Mouse (Mus musculus) forebrain, embryonic 16.5 days (tissue): ENCODE results near the gene Gpc6. TPM values are rescaled to one million over a fixed set of nuclear protein-coding genes. Genes with fewer than 3 reads are reported as not detected.

Experiments
- ATAC-seq: fragments of 200-750 bp; cut with Nextera tagmentation; 2 replicates; pipeline ENCODE4 v1.8.0; 2017; ENCODE audit warnings: mild to moderate bottlenecking, moderate library complexity
- H3K27ac ChIP-seq: fragments of 300-500 bp; sonication (generic); 2 replicates; pipeline ENCODE4 v1.5.1; 2014; ENCODE audit warnings: low read length, control low read depth
- H3K27me3 ChIP-seq: fragments of 300-500 bp; sonication (generic); replicated peaks from 2 replicates; pipeline ENCODE4 v1.6.1; 2014; ENCODE audit warnings: low read length; ENCODE audit not compliant: control insufficient read depth, insufficient read depth
- H3K36me3 ChIP-seq: fragments of 300-500 bp; sonication (generic); 2 replicates; pipeline ENCODE4 v1.6.1; 2014; ENCODE audit not compliant: control insufficient read depth, insufficient read depth
- H3K4me1 ChIP-seq: fragments of 300-500 bp; sonication (generic); replicated peaks from 2 replicates; pipeline ENCODE4 v1.6.1; 2014; ENCODE audit warnings: low read length; ENCODE audit not compliant: control insufficient read depth, insufficient read depth
- H3K4me2 ChIP-seq: fragments of 300-500 bp; sonication (generic); 2 replicates; pipeline ENCODE4 v1.6.1; 2014; ENCODE audit warnings: mild to moderate bottlenecking, low read length, control low read depth
- H3K4me3 ChIP-seq: fragments of 300-500 bp; sonication (generic); replicated peaks from 2 replicates; pipeline ENCODE4 v1.5.1; 2014; ENCODE audit warnings: mild to moderate bottlenecking, low read length, control low read depth
- H3K9ac ChIP-seq: fragments of 300-500 bp; sonication (generic); replicated peaks from 2 replicates; pipeline ENCODE4 v1.6.1; 2014; ENCODE audit warnings: low read depth, low read length, control low read depth
- H3K9me3 ChIP-seq: fragments of 300-500 bp; sonication (generic); 2 replicates; pipeline ENCODE4 v1.6.1; 2016; ENCODE audit warnings: low read length; ENCODE audit not compliant: control insufficient read depth
- WGBS: fragments of 180-500 bp; shearing (Covaris S2); extraction: QIAGEN DNeasy Blood & Tissue Kit; methylation state at CpG from one replicate; pipeline ENCODE4 v1.1.7; 2014; 5-methylcytosine and 5-hydroxymethylcytosine counted together
- polyA plus RNA-seq: library from polyadenylated mRNA; unstranded; fragments of >200 nt; fragmentation: Nextera tagmentation; extraction: Ambion mirVana; gene quantifications from 2 replicates; pipeline ENCODE4 v1.2.1, GENCODE M21; 2015

Gene Gpc6
- 17.2 and 18.2 TPM in 2 replicates for polyA plus RNA-seq

- peak within 1 kb of the TSS; percentile 94 for H3K27ac ChIP-seq
- peaks cover 18% of the 10 kb centered on the region for H3K4me1 ChIP-seq
- no peaks in the 10 kb centered on the region for H3K9me3 ChIP-seq
- H3K4me2 ChIP-seq: peak within 1 kb of the TSS; percentile 90
- WGBS: under 1% methylated on average over 38 of the region's 38 CpGs
- ATAC-seq: peak; percentile 85
- H3K36me3 ChIP-seq: no peaks in the 10 kb centered on the region
- H3K27me3 ChIP-seq: no peaks in the 10 kb centered on the region
- H3K9ac ChIP-seq: peak within 1 kb of the TSS; percentile 79
- peak within 1 kb of the TSS; percentile 87 for H3K4me3 ChIP-seq
Observed at GRCm38 (mm10) chr14:116924876-116925601, at the start of gene Gpc6. Gene Gpc6, plus strand, starts transcription at chr14:116925315.

- peak; percentile 55; the same call in 1 of the 2 replicates for ATAC-seq
- Histone ChIP-seq H3K9me3 (no peaks in the 10 kb centered on the region), H3K27ac (no peak overlapping the region), H3K4me2 (peak overlapping the region; percentile 47), H3K9ac (no peak overlapping the region), H3K36me3 (no peaks in the 10 kb centered on the region), H3K4me3 (peak overlapping the region; percentile 10; the same call in 1 of the 2 replicates), H3K27me3 (no peaks in the 10 kb centered on the region), H3K4me1 (peaks cover 5% of the 10 kb centered on the region; the same call in 1 of the 2 replicates)
- WGBS: 21% methylated on average over 7 of the region's 7 CpGs
Observed at GRCm38 (mm10) chr14:116882480-116883044, 42.6 kb upstream of the Gpc6 start.

GRCm38 (mm10) chr14:116894316-116894715 is 30.8 kb upstream of the Gpc6 start:
- H3K27ac ChIP-seq: no peak overlapping the region
- no peaks in the 10 kb centered on the region for H3K27me3 ChIP-seq
- 84% methylated on average over 3 of the region's 3 CpGs for WGBS
- ATAC-seq: no peak
- H3K4me3 ChIP-seq: no peak overlapping the region
- no peaks in the 10 kb centered on the region for H3K9me3 ChIP-seq
- H3K9ac ChIP-seq: no peak overlapping the region
- H3K36me3 ChIP-seq: no peaks in the 10 kb centered on the region
- H3K4me1 ChIP-seq: no peaks in the 10 kb centered on the region
- H3K4me2 ChIP-seq: no peak overlapping the region

GRCm38 (mm10) chr14:116897971-116898370 is 27.1 kb upstream of the Gpc6 start:
- Histone ChIP-seq H3K4me3 (no peak overlapping the region), H3K27ac (no peak overlapping the region), H3K4me2 (no peak overlapping the region), H3K27me3 (no peaks in the 10 kb centered on the region), H3K9ac (no peak overlapping the region), H3K36me3 (no peaks in the 10 kb centered on the region), H3K4me1 (no peaks in the 10 kb centered on the region), H3K9me3 (no peaks in the 10 kb centered on the region)
- no peak for ATAC-seq
- 36% methylated on average over 1 of the region's 1 CpGs for WGBS

- ATAC-seq: no peak
- no peaks in the 10 kb centered on the region for H3K36me3 ChIP-seq
Observed at GRCm38 (mm10) chr14:116911768-116912167, 13.3 kb upstream of the Gpc6 start.

GRCm38 (mm10) chr14:116916874-116917273 is 8.2 kb upstream of the Gpc6 start:
- no peak overlapping the region for H3K27ac ChIP-seq
- H3K9me3 ChIP-seq: no peaks in the 10 kb centered on the region
- peak overlapping the region; percentile 26; the same call in 1 of the 2 replicates for H3K4me2 ChIP-seq
- H3K27me3 ChIP-seq: no peaks in the 10 kb centered on the region
- H3K36me3 ChIP-seq: no peaks in the 10 kb centered on the region
- no peak overlapping the region for H3K9ac ChIP-seq
- WGBS: 23% methylated on average over 6 of the region's 6 CpGs
- H3K4me1 ChIP-seq: peaks cover 4% of the 10 kb centered on the region
- 0 out of 2 replicates have a peak, but pooled peaks have one; percentile 26 for ATAC-seq
- H3K4me3 ChIP-seq: no peak overlapping the region

More at GRCm38 (mm10) chr14:116911768-116912167, 13.3 kb upstream of the Gpc6 start:
- Histone ChIP-seq H3K9ac (no peak overlapping the region), H3K4me1 (peaks cover under 1% of the 10 kb centered on the region), H3K4me2 (no peak overlapping the region), H3K27me3 (no peaks in the 10 kb centered on the region), H3K4me3 (no peak overlapping the region), H3K9me3 (no peaks in the 10 kb centered on the region), H3K27ac (no peak overlapping the region)
- WGBS: 89% methylated on average over 1 of the region's 1 CpGs

GRCm38 (mm10) chr14:116924266-116924665 is 849 bp upstream of the Gpc6 start:
- H3K36me3 ChIP-seq: no peaks in the 10 kb centered on the region
- no peaks in the 10 kb centered on the region for H3K9me3 ChIP-seq
- H3K4me2 ChIP-seq: peak overlapping the region; percentile 90
- H3K4me3 ChIP-seq: no peak overlapping the region
- no peaks in the 10 kb centered on the region for H3K27me3 ChIP-seq
- no peak for ATAC-seq
- WGBS: 37% methylated on average over 2 of the region's 2 CpGs
- no peak overlapping the region for H3K27ac ChIP-seq
- peaks cover 18% of the 10 kb centered on the region for H3K4me1 ChIP-seq
- no peak overlapping the region for H3K9ac ChIP-seq

- Histone ChIP-seq H3K4me1 (peaks cover 18% of the 10 kb centered on the region), H3K36me3 (no peaks in the 10 kb centered on the region), H3K4me2 (peak overlapping the region; percentile 90), H3K9ac (peak overlapping the region; percentile 79), H3K4me3 (peak overlapping the region; percentile 87), H3K9me3 (no peaks in the 10 kb centered on the region), H3K27me3 (no peaks in the 10 kb centered on the region), H3K27ac (peak overlapping the region; percentile 94)
- ATAC-seq: peak; percentile 43
- WGBS: under 1% methylated on average over 55 of the region's 58 CpGs
Observed at GRCm38 (mm10) chr14:116925691-116926403, 732 bp downstream of the Gpc6 start.
